Mouse (Mus musculus) CD4-positive, CD25-positive, alpha-beta regulatory T cell, adult 2 months (primary cell): ENCODE data around the gene Pea15a.

Experiments
- DNase-seq: peaks from one replicate; pipeline ENCODE4 v3.0.0-alpha.2; 2012; ENCODE audit warnings: low read depth, low spot score

Pea15a gene

GRCm38 (mm10) chr1:172204814-172205740, 1.5 kb downstream of the Pea15a start:
- DNase-seq = no peak

DNA sequence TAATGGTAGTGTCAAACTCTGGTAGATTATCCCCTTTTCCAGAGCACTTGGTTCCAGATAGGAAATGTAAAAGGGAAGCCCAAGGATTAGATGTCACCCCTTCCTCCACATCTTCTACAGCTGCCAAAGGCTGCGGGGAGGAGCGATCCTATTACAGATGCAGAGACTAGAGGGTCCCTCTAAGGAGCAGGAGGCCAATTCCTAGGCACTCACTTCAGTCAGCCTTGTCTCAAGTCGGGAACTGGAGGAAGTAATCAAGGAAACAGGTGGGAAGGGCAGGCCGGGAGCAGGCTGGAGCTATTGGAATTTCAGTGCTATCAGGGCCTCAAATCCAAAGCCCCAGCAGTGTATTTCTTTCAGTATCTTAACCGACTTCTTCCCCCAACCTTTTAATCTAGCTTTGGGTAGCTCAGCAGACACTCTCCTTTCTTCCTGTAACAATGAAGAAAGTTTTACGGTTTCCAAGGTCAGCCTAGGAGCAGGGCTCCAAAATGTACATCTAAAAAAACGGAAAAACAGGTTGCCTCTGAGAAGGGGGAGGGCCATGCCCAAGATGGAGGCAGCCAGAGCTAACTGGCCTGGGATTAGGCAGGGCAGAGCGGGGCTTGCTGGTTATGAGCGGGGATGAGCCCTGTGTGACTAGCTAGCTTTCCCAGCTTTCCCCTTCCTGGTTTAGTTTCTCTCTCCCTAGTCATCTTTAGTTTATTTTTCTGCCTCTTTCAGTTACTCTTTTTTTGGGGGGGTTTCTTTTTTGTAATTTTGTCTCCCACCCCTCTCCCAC, 2.4 kb downstream of the Pea15a start:
- no peak for DNase-seq

DNA sequence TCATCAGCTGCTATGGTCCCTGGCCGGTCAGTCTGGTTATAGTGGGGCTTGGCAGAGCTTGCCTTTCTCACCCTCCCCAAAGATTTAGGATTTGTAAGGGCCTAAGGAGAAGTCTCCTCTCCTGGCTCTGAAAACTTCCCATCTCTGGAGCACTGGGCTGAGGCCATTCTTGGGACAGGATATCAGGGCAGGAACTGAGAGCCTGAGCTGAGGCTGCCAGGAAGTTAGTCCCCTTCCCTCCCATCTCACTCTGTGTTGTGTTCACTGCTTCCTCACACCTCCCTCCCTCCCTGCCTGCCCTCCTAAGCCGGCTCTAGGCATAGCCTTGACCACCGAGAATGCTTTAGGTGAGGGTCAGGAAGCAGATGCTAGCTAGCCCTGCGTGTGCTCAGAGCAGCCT, 3.0 kb downstream of the Pea15a start:
- no peak for DNase-seq

DNA sequence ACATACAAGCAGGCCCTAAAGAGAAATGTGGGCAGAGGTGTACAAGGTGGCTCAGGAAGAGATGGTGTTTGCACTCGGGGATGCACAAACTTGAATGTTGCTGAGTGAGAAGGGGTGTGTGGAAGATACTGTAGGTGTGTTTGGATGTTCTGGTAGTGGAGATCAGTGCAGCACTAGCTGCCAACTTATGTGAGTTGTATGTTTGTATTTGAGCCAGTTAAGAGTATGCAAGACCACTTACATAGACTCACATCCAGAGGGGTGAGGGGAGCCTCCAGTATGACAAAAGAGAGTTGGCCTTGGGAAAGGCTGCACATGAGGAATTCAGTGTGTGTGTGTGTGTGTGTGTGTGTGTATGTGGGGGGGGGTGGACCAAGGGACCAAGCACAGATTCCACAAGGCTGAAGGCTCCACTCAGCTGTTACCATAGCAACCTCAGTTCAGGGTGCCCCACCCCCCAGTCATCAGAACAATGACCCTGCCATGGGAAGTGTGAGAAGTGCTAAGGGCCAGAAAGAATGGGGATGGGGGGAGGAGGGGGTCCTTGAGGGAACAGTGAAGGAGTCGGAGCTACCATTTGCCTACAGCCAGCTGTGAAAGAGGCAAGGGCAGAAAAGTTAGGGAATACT, 3.6 kb downstream of the Pea15a start:
- no peak for DNase-seq

- no peak for DNase-seq
Measured at GRCm38 (mm10) chr1:172201967-172202880, 4.4 kb downstream of the Pea15a start.

DNA sequence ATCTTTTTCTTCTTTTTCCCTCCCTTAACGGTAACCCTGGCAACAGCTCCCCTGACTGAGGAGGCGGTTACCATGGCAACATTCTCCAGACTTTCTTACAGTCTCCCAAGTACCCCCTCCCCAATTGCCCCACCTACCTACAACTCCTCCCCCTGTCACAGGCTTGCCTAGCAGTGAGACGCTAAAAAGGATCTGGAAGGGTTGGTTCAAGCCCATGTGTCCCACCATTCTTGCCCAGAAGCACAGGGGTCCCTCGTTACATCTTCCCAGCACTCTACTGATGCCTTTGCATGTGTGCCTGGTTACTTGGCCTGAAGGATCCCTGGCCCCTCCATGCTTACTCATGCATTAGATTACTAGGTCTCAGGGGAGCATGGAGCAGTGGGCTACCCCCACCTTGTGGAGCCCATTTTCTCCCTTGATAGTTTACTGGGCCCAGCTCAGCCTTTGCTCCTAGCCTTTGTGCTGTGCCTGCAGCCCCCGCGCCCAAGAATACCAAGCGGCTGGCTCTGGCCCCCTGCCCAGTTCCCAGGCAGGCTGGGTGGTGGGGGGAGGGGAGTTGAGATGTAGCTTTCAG, 5.6 kb downstream of the Pea15a start:
- no peak for DNase-seq

DNA sequence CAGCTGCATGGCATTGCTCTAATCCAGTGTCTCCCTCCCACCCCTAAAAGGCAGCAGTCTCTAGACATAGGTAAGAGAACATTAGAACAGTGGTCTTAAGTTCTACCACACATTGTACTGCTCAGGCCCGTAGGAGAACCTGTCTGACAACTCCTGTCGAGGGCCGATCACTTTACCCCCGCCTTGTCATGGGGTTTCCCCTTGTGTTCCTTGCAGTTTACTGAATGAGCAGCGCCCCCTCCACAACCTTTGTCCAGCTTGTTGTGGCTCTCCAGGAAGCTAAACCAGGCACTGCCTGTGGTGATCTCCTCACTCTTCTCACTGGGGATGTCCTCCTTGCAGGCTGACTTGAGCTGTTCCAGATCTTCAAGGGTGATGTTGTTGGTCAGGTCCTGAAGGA, 6.4 kb downstream of the Pea15a start:
- no peak for DNase-seq

DNA sequence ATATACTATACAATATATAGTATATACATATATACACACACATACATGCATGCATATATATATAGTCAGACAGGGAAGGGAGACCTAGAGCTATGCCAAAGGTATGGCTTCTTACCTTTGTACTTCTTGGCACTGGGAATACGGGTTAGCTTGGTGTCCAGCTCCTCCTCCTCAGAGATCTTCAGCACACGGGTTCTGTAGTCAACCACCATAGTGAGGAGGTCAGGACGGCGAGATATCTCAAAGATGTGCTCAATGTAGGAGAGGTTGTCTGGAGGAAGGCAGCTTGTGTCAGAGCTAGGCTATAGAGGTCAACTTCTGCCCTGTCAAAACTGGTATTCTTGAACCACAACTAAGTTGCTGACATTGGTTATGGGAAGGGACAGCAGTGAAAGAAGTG, 7.6 kb downstream of the Pea15a start:
- no peak for DNase-seq

- no peak for DNase-seq
Measured at GRCm38 (mm10) chr1:172198316-172198715, 8.3 kb downstream of the Pea15a start.

DNA sequence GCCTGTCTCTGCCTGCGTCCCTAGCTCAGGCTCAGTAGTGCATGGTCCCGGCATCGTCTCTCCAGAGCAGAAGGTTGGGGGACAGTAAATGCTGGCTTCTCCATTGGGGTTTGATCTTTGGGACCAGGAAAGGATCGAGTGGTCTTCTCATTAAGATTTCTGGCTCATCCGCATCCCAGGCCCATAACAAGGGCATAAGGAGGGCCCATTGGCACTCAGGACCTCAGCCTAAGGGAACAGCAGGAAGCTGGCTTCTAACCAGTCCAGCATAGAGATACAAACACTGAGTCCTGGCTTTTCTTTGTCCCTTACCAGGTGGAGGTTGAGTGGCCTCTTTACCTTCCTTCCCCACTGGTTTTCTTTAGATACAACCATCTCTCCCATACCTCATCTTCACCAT, 8.8 kb downstream of the Pea15a start:
- no peak for DNase-seq

GRCm38 (mm10) chr1:172197146-172197545, 9.5 kb downstream of the Pea15a start:
- no peak for DNase-seq

GRCm38 (mm10) chr1:172194435-172194834, 12.2 kb downstream of the Pea15a start:
- no peak for DNase-seq

GRCm38 (mm10) chr1:172192217-172192616, 14.4 kb downstream of the Pea15a start:
- DNase-seq = no peak

- no peak for DNase-seq
Measured at GRCm38 (mm10) chr1:172191578-172191977, 15.0 kb downstream of the Pea15a start.

GRCm38 (mm10) chr1:172188891-172189290, 17.7 kb downstream of the Pea15a start:
- peak; percentile 38 for DNase-seq

DNA sequence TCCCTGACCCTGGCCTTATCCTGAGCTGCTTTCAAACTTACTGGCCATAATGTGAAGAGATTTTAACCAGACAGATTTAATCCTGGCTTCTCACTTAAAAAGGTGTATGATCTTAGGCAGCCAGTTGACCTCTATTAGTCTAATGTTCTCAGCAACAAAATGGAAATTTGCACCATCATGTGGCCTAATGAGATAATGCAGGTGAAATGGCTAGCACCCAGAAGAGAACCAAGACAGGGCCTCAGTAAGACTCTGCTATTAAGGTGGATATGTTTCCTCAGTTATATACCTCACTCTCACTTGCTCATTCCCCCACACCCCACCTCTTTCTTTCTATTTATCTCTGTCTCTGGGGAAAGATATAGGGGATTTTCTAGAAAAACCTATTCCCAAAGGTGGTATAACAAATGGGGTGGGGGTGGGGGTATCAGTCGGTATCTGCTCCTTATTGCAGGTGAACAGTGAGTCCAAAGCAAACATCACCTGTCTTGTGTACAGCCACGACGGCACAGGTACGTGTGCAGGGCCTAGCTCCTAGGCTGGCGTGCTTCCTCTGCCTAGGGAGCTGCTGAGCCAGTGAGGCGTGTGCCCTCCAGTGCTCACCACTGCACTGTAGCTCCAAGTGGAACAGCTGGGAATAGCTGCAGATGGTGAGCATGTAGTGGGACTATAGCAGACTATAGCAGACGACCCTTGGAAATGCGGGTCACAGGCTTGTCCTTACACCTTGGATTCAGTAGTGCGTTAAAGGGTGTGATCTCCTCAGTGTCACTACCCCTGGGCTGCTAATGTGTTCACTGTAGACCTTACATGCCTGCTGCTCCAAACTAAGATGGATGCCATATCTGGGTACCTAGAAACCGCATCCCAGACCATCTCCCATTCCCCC, 20.0 kb downstream of the Pea15a start:
- peak; percentile 38 for DNase-seq

GRCm38 (mm10) chr1:172183915-172184314, 22.7 kb downstream of the Pea15a start:
- DNase-seq = no peak

DNA sequence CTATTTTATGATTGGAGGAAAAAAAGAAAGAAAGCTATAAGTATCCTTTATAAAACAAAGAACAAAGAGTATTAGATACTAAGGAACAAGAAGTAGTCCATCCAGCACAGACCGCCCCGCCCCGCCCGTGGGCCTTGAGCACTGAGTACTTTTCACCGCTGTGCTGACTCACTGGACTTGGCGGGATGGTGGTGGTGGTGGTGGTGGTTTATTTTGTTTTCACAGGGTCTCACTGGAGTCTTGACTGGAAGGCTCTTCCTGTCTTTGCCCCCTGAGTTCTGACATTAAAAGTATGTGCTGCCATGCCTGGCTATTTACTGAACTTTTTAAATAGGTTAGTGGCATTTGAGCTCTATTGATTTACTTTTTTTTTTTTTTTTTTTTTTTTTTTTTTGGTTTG, 23.5 kb downstream of the Pea15a start:
- no peak for DNase-seq

DNA sequence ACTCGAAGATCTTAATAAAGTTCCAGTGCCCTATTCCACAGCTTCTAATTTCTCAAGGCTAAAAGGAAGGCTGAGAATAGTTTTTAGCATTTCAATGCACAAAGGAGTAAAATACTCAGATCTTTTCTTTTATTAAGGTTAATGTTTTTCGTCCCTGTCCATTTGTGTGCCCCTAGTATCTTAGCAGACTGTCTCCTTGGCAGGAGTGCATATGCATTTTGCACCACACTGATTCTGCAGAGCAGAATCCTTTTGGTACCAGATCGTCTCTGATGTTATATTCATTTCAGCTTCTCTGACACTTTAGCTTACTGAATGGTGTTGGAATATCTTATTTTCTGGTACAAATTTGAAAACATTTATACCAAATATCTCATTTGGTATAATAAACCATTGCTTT, 24.8 kb downstream of the Pea15a start:
- DNase-seq = no peak

GRCm38 (mm10) chr1:172180881-172181280, 25.7 kb downstream of the Pea15a start:
- no peak for DNase-seq
